Mouse (Mus musculus): ENCODE results near the gene Notum.
A peak's percentile ranks its signal among the peaks of the same experiment; 100 is the strongest.

Gene Notum

GRCm38 (mm10) chr11:120634810-120635209, 26.2 kb downstream of the Notum start:
- no peak for DNase-seq (ENCODE audit: low read depth in 1 of 2, low spot score in 2 of 2)

- DNase-seq (ENCODE audit: low read depth in 1 of 2, low spot score in 2 of 2), result peak; percentile 75 to 85
Observed at GRCm38 (mm10) chr11:120633520-120634343, 27.2 kb downstream of the Notum start, which contains the start of gene Mafg. Gene Mafg, minus strand, starts transcription at chr11:120633600.

- DNase-seq (ENCODE audit: low read depth in 1 of 2, low spot score in 2 of 2), result peak; percentile 63 to 72
Observed at GRCm38 (mm10) chr11:120632559-120633519, 28.1 kb downstream of the Notum start.

GRCm38 (mm10) chr11:120631726-120632448, 29.1 kb downstream of the Notum start:
- DNase-seq (ENCODE audit: low read depth in 1 of 2, low spot score in 2 of 2), result no peak

GRCm38 (mm10) chr11:120630881-120631725, 29.9 kb downstream of the Notum start:
- no peak for DNase-seq (ENCODE audit: low read depth in 1 of 2, low spot score in 2 of 2)

GRCm38 (mm10) chr11:120630401-120630871, 30.5 kb downstream of the Notum start:
- peak; percentile 78 to 82 for DNase-seq (ENCODE audit: low read depth in 1 of 2, low spot score in 2 of 2)

GRCm38 (mm10) chr11:120629911-120630310, 31.1 kb downstream of the Notum start:
- peak in 1 of 2 experiments; percentile 48 for DNase-seq (ENCODE audit: low read depth in 1 of 2, low spot score in 2 of 2)

- peak in 1 of 2 experiments; percentile 56 for DNase-seq (ENCODE audit: low read depth in 1 of 2, low spot score in 2 of 2)
Observed at GRCm38 (mm10) chr11:120629341-120629730, 31.6 kb downstream of the Notum start.

- no peak for DNase-seq (ENCODE audit: low read depth in 1 of 2, low spot score in 2 of 2)
Observed at GRCm38 (mm10) chr11:120628601-120629340, 32.2 kb downstream of the Notum start.

- peak in 1 of 2 experiments; percentile 49 for DNase-seq (ENCODE audit: low read depth in 1 of 2, low spot score in 2 of 2)
Observed at GRCm38 (mm10) chr11:120627468-120628300, 33.3 kb downstream of the Notum start.

GRCm38 (mm10) chr11:120626785-120627467, 34.0 kb downstream of the Notum start:
- no peak for DNase-seq (ENCODE audit: low read depth in 1 of 2, low spot score in 2 of 2)

- DNase-seq (ENCODE audit: low read depth in 1 of 2, low spot score in 2 of 2), result no peak
Observed at GRCm38 (mm10) chr11:120625152-120625775, 35.7 kb downstream of the Notum start, which contains the start of gene Sirt7. Gene Sirt7, minus strand, starts transcription at chr11:120625240.

- peak; percentile 58 to 60 for DNase-seq (ENCODE audit: low read depth in 1 of 2, low spot score in 2 of 2)
Observed at GRCm38 (mm10) chr11:120624680-120625111, 36.3 kb downstream of the Notum start.

- DNase-seq (ENCODE audit: low read depth in 1 of 2, low spot score in 2 of 2), result peak in 1 of 2 experiments; percentile 54
Observed at GRCm38 (mm10) chr11:120623961-120624679, 36.9 kb downstream of the Notum start.

GRCm38 (mm10) chr11:120622805-120623204, 38.2 kb downstream of the Notum start:
- no peak for DNase-seq (ENCODE audit: low read depth in 1 of 2, low spot score in 2 of 2)

- DNase-seq (ENCODE audit: low read depth in 1 of 2, low spot score in 2 of 2), result no peak
Observed at GRCm38 (mm10) chr11:120620195-120620594, 40.8 kb downstream of the Notum start.

Data from monocyte, adult 2 months (primary cell).